In genomic region chr6:72710897-72711507, GRCm38 (mm10) we compare ENCODE assay signal across 8 mouse cellular contexts.
A peak's percentile ranks its signal among the peaks of the same experiment; 100 is the strongest.
DNase-seq lines count a peak whose midpoint lies in the region; ATAC-seq and TF ChIP-seq lines count a peak whose summit lies in the region.

No protein-coding gene starts in this region.

- no peak overlapping the region; the same call in 1 of the 2 replicates for H3K4me3 ChIP-seq in embryonic facial prominence, embryonic 14.5 days (ENCODE audit: low read depth, low read length)
- no peak overlapping the region for H3K4me3 ChIP-seq in intestine, embryonic 15.5 days (replicated peaks)
- H3K4me3 ChIP-seq in midbrain, postnatal 0 days (ENCODE audit: low read depth, low read length): no peak overlapping the region
- H3K4me3 ChIP-seq in heart, embryonic 11.5 days (ENCODE audit: low read depth, low read length): no peak overlapping the region
- H3K4me3 ChIP-seq in heart, embryonic 12.5 days: no peak overlapping the region

- H3K27me3 ChIP-seq in embryonic facial prominence, embryonic 14.5 days (replicated peaks; ENCODE audit: control insufficient read depth, insufficient read depth, low read length): no peaks in the 10 kb centered on the region
- H3K27me3 ChIP-seq in intestine, embryonic 15.5 days (replicated peaks): no peaks in the 10 kb centered on the region
- no peaks in the 10 kb centered on the region for H3K27me3 ChIP-seq in midbrain, postnatal 0 days (ENCODE audit: insufficient read depth, low read length)
- H3K27me3 ChIP-seq in heart, embryonic 11.5 days (ENCODE audit: control insufficient read depth, insufficient read depth, low read length): no peaks in the 10 kb centered on the region
- H3K27me3 ChIP-seq in heart, embryonic 12.5 days (replicated peaks): no peaks in the 10 kb centered on the region

- peak; percentile 20 for DNase-seq in kidney, adult 9 months
- DNase-seq in kidney, adult 11 months: no peak
- DNase-seq in embryonic facial prominence, embryonic 14.5 days (ENCODE audit: low spot score): peak; percentile 63
- DNase-seq in midbrain, postnatal 0 days (ENCODE audit: low spot score): peak; percentile 67
- DNase-seq in gastrocnemius, postnatal 10 days: no peak

- no peak overlapping the region for H3K9ac ChIP-seq in embryonic facial prominence, embryonic 14.5 days (ENCODE audit: low read depth, low read length)
- no peak overlapping the region for H3K9ac ChIP-seq in intestine, embryonic 15.5 days
- H3K9ac ChIP-seq in midbrain, postnatal 0 days (replicated peaks; ENCODE audit: low read length, poor library complexity, severe bottlenecking): no peak overlapping the region
- H3K9ac ChIP-seq in heart, embryonic 11.5 days (ENCODE audit: low read depth, low read length): no peak overlapping the region
- no peak overlapping the region for H3K9ac ChIP-seq in heart, embryonic 12.5 days

- H3K4me1 ChIP-seq in embryonic facial prominence, embryonic 14.5 days (ENCODE audit: control insufficient read depth, insufficient read depth, low read length): peaks cover 74% of the 10 kb centered on the region
- peaks cover 32% of the 10 kb centered on the region for H3K4me1 ChIP-seq in intestine, embryonic 15.5 days (replicated peaks)
- H3K4me1 ChIP-seq in midbrain, postnatal 0 days (ENCODE audit: insufficient read depth, low read length): peaks cover 11% of the 10 kb centered on the region; the same call in 1 of the 2 replicates
- peaks cover 23% of the 10 kb centered on the region for H3K4me1 ChIP-seq in heart, embryonic 11.5 days (ENCODE audit: control insufficient read depth, insufficient read depth, low read length)
- peaks cover 50% of the 10 kb centered on the region for H3K4me1 ChIP-seq in heart, embryonic 12.5 days (replicated peaks)

- WGBS in embryonic facial prominence, embryonic 14.5 days: 28% methylated on average over 10 of the region's 10 CpGs
- WGBS in intestine, embryonic 15.5 days: 51% methylated on average over 10 of the region's 10 CpGs
- 46% methylated on average over 10 of the region's 10 CpGs for WGBS in midbrain, postnatal 0 days
- 82% methylated on average over 10 of the region's 10 CpGs for WGBS in heart, embryonic 11.5 days (ENCODE audit: insufficient replicate concordance)
- 74% methylated on average over 10 of the region's 10 CpGs for WGBS in heart, embryonic 12.5 days

- no peaks in the 10 kb centered on the region for H3K9me3 ChIP-seq in embryonic facial prominence, embryonic 14.5 days (ENCODE audit: control insufficient read depth, low read length)
- H3K9me3 ChIP-seq in intestine, embryonic 15.5 days: no peaks in the 10 kb centered on the region
- H3K9me3 ChIP-seq in midbrain, postnatal 0 days (ENCODE audit: low read length): no peaks in the 10 kb centered on the region
- H3K9me3 ChIP-seq in heart, embryonic 11.5 days (replicated peaks; ENCODE audit: control insufficient read depth, low read length): no peaks in the 10 kb centered on the region
- H3K9me3 ChIP-seq in heart, embryonic 12.5 days (replicated peaks): no peaks in the 10 kb centered on the region

- H3K27ac ChIP-seq in embryonic facial prominence, embryonic 14.5 days (replicated peaks; ENCODE audit: low read depth, low read length): peak overlapping the region; percentile 93
- H3K27ac ChIP-seq in intestine, embryonic 15.5 days: peak overlapping the region; percentile 83
- peak overlapping the region; percentile 65 for H3K27ac ChIP-seq in midbrain, postnatal 0 days (ENCODE audit: low read depth, low read length)
- H3K27ac ChIP-seq in heart, embryonic 11.5 days (ENCODE audit: low read depth, low read length): no peak overlapping the region
- no peak overlapping the region for H3K27ac ChIP-seq in heart, embryonic 12.5 days (ENCODE audit: poor library complexity, severe bottlenecking)

- H3K4me2 ChIP-seq in embryonic facial prominence, embryonic 14.5 days (ENCODE audit: low read depth, low read length): peak overlapping the region; percentile 43
- H3K4me2 ChIP-seq in intestine, embryonic 15.5 days (replicated peaks): peak overlapping the region; percentile 3; the same call in 1 of the 2 replicates
- H3K4me2 ChIP-seq in midbrain, postnatal 0 days (ENCODE audit: low read depth, low read length, poor library complexity, severe bottlenecking): no peak overlapping the region
- no peak overlapping the region for H3K4me2 ChIP-seq in heart, embryonic 11.5 days
- no peak overlapping the region for H3K4me2 ChIP-seq in heart, embryonic 12.5 days

- no peaks in the 10 kb centered on the region for H3K36me3 ChIP-seq in embryonic facial prominence, embryonic 14.5 days (ENCODE audit: control insufficient read depth, insufficient read depth, low read length)
- H3K36me3 ChIP-seq in intestine, embryonic 15.5 days: no peaks in the 10 kb centered on the region
- H3K36me3 ChIP-seq in midbrain, postnatal 0 days (ENCODE audit: insufficient read depth, low read length): no peaks in the 10 kb centered on the region
- no peaks in the 10 kb centered on the region for H3K36me3 ChIP-seq in heart, embryonic 11.5 days (ENCODE audit: control insufficient read depth, insufficient read depth, low read length)
- no peaks in the 10 kb centered on the region for H3K36me3 ChIP-seq in heart, embryonic 12.5 days

- no peak for ATAC-seq in embryonic facial prominence, embryonic 14.5 days (ENCODE audit: low read depth)
- ATAC-seq in intestine, embryonic 15.5 days: peak; percentile 64
- peak; percentile 39; the same call in 1 of the 2 replicates for ATAC-seq in midbrain, postnatal 0 days (ENCODE audit: low FRiP score)
- no peak for ATAC-seq in heart, embryonic 11.5 days (replicated peaks; ENCODE audit: insufficient number of reproducible peaks, low FRiP score, low TSS enrichment)
- ATAC-seq in heart, embryonic 12.5 days (ENCODE audit: insufficient number of reproducible peaks, low FRiP score): no peak

- no peak for TF ChIP-seq CTCF in midbrain, postnatal 0 days (IDR thresholded peaks at IDR 0.05)

Comparison
In these comparisons a context has a peak if more than half of its experiments do, and no peak if none do; other contexts are left out.
1. DNase-seq: peak in kidney, adult 9 months (single experiment), embryonic facial prominence, embryonic 14.5 days (single experiment) and midbrain, postnatal 0 days (single experiment); none in kidney, adult 11 months (single experiment) and gastrocnemius, postnatal 10 days (single experiment).
2. ATAC-seq: peak in intestine, embryonic 15.5 days (single experiment) and midbrain, postnatal 0 days (single experiment); none in embryonic facial prominence, embryonic 14.5 days (single experiment), heart, embryonic 11.5 days (single experiment) and heart, embryonic 12.5 days (single experiment).
3. H3K27ac ChIP-seq: peak in embryonic facial prominence, embryonic 14.5 days (single experiment), intestine, embryonic 15.5 days (single experiment) and midbrain, postnatal 0 days (single experiment); none in heart, embryonic 11.5 days (single experiment) and heart, embryonic 12.5 days (single experiment).
4. H3K4me2 ChIP-seq: peak in embryonic facial prominence, embryonic 14.5 days (single experiment) and intestine, embryonic 15.5 days (single experiment); none in midbrain, postnatal 0 days (single experiment), heart, embryonic 11.5 days (single experiment) and heart, embryonic 12.5 days (single experiment).